Mouse (Mus musculus): ENCODE data around the gene Nlk.

DNA sequence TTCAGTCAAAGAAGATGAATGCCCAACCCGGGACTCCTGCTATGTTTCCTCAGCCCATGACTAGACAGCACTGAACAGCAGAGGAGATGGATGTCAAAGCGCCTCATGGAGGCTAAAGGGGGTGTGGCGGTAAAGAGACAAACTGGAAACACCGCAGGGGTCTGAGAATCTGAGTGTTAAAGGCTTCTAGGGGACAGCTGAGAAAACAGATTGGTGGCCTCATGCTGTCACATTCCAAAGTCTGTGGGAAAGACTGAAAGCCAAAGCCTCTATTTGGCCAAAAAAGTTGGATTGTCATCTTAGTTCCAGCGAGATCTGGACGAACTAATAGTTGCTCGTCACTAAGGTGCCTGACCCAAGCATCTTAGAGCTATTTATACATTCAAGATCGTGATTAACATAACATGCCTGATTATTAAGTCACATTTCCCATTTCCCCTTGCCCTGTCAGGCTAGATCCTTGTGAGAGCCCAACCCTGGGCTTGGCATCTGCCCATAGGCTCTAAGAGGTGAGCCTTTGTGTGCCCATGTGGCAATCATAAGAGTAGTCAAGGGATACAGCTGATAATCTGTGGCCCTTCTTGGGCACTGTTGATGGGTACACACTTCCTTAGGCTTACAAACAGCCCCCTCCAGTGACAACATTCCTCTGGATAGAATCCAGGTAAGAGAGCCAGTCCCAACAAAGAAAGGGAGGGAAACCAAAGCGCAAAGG is 173.8 kb downstream of the Nlk start:
- TF ChIP-seq EP300 (IDR thresholded peaks at IDR 0.05; ENCODE audit: low read depth) (no peak), CTCF (IDR thresholded peaks at IDR 0.05; ENCODE audit: low read depth) (no peak)
